Mouse (Mus musculus) urinary bladder, postnatal 0 days (tissue): ENCODE measurements around the gene Rab43. TPM values are rescaled to one million over a fixed set of nuclear protein-coding genes. Genes with fewer than 3 reads are reported as not detected.

ENCODE experiments used
- polyA plus RNA-seq: library from polyadenylated mRNA; unstranded; fragments of >200 nt; fragmentation: Nextera tagmentation; extraction: Ambion mirVana; gene quantifications from 2 replicates; pipeline ENCODE4 v1.2.1, GENCODE M21; 2015

Rab43 gene
- polyA plus RNA-seq: 7.0 and 9.5 TPM in 2 replicates

GRCm38 (mm10) chr6:87811675-87812338 lies at the start of gene Rab43:
Gene Rab43, minus strand, starts transcription at chr6:87812164.

DNA sequence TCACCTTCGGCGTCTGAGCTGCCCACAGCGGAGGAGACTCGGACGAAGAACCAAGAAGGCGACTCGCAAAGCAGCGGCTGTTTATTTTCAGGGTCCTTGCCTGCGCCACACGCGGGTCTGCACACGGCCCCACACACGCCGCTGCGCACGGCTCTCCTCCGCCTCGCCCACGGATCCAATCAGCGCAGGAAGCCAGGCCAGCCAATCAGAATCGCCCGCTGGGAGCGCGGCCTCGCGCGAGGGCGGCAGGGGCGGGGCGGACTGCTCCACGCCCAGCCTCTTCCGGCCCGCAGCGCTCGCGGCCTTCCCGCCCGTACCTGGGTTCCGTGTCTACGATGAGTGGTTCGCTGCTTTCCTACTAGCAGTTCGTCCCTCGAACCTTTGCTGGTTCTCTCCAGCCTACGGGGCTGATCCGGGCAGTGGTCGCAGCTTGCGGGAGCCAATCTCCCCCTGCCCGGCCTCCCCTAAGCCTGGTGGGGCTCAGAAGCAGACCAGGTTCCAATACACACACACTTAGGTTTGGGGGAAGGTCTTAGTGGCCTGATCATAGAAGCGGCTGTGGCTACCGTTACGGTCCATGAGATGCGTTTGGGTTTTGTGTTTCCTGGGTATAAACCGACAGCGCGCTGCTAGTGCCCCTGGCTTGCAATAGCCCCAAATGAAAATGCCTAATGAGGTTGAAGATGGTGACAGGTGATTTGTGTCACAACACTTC lies 39.1 kb upstream of the Rab43 start, which contains the start of gene Cnbp:
Gene Cnbp (minus strand): TSS at position 207 of the 715 bp plus-strand sequence.

GRCm38 (mm10) chr6:87838551-87839197 lies 26.7 kb upstream of the Rab43 start, which contains the start of gene Isy1:
Gene Isy1, minus strand, starts transcription at chr6:87838798.

DNA sequence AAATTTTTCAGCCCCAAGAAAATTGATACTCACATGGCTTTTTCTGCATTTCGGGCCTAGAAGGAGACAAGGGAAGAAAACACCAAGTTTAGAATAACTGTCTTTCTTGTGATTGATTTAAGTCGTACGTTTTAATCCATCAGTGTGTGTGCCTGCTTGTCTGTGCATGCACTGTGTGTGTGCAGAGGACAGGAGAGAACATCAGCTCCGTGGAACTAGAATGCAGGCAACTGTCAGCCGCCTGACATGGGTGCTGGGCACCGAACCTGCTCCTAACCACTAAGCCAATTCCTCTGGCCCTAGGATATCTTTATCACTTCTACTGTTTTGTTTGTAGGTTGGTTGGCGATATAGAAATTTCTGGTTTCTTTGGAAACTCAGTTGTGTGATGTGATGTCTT lies 23.7 kb upstream of the Rab43 start, which contains the start of gene Gm45140:
Gene Gm45140 (minus strand): TSS at position 101 of the 400 bp plus-strand sequence.

DNA sequence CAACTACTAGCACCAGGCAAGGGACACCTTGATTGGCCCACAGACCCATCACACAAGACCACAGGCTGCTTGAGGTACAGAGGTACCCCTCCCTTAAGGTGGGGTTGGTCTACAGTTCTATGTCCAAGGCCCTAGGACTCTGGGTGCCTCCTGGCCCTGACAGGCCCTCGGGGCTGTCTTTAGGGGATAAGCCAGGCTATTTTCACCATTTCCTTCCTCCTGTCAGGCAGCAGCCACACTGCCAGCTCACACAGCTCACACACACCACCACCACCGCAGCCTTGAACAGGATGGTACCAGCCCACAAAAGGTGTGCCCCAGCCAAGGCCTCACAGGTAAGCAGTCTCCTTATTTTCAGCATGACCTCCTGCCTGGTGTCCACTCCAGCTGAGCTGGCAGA lies 34.1 kb downstream of the Rab43 start, which contains the start of gene Gp9:
Gene Gp9 (plus strand): TSS at position 231 of the 400 bp plus-strand sequence.

Other genes with a start within 250 kb of the Rab43 start
- 0.52 and 0.68 TPM in 2 replicates for gene Prokr1, start 221.4 kb downstream of the Rab43 start, polyA plus RNA-seq
- gene Aplf, start 140.0 kb downstream of the Rab43 start, polyA plus RNA-seq: 7.3 and 7.6 TPM in 2 replicates
- gene Efcc1, start 81.3 kb downstream of the Rab43 start, polyA plus RNA-seq: 1.3 and 1.5 TPM in 2 replicates
- gene Gp9, start 34.1 kb downstream of the Rab43 start, polyA plus RNA-seq: 1.0 and 10.2 TPM in 2 replicates
- 0.70 and 2.0 TPM in 2 replicates for gene Gm45140, start 23.6 kb upstream of the Rab43 start, polyA plus RNA-seq
- 23.9 and 30.9 TPM in 2 replicates for gene Isy1, start 26.6 kb upstream of the Rab43 start, polyA plus RNA-seq
- gene Cnbp, start 38.9 kb upstream of the Rab43 start, polyA plus RNA-seq: 542 and 672 TPM in 2 replicates
- gene Copg1, start 75.7 kb upstream of the Rab43 start, polyA plus RNA-seq: 91.0 and 92.0 TPM in 2 replicates
- 23.0 and 24.9 TPM in 2 replicates for gene Hmces, start 101.8 kb upstream of the Rab43 start, polyA plus RNA-seq
- gene H1fx, start 169.5 kb upstream of the Rab43 start, polyA plus RNA-seq: 12.3 and 13.6 TPM in 2 replicates
- 312 and 336 TPM in 2 replicates for gene Rab7, start 233.1 kb upstream of the Rab43 start, polyA plus RNA-seq